Mouse (Mus musculus) splenic B cell, adult 2 months (primary cell): ENCODE measurements at regions not wholly inside any gene's neighbourhood (a gene's known extent, or its start where the extent isn't known, plus 50 kb on each side); places are given as distances from the start of the nearest gene placed in this dataset.
"Not testable (repeated sequence)": the region's sequence is repeated elsewhere in the genome, so short reads cannot be mapped to it uniquely, and the experiment has no call there.

Experiments
- DNase-seq: peaks from one replicate; pipeline ENCODE4 v3.0.0-alpha.2; 2011; ENCODE audit warnings: low read depth, low spot score
- H3K27me3 ChIP-seq: 2 replicates; pipeline ENCODE4 v1.6.1; 2012; ENCODE audit warnings: mild to moderate bottlenecking, low read length, moderate library complexity, mixed read lengths; ENCODE audit not compliant: control insufficient read depth, poor library complexity, insufficient read depth, severe bottlenecking
- H3K36me3 ChIP-seq: 2 replicates; pipeline ENCODE4 v1.6.1; 2012; ENCODE audit warnings: mild to moderate bottlenecking, low read length, moderate library complexity, mixed read lengths; ENCODE audit not compliant: control insufficient read depth, poor library complexity, insufficient read depth, severe bottlenecking

DNA sequence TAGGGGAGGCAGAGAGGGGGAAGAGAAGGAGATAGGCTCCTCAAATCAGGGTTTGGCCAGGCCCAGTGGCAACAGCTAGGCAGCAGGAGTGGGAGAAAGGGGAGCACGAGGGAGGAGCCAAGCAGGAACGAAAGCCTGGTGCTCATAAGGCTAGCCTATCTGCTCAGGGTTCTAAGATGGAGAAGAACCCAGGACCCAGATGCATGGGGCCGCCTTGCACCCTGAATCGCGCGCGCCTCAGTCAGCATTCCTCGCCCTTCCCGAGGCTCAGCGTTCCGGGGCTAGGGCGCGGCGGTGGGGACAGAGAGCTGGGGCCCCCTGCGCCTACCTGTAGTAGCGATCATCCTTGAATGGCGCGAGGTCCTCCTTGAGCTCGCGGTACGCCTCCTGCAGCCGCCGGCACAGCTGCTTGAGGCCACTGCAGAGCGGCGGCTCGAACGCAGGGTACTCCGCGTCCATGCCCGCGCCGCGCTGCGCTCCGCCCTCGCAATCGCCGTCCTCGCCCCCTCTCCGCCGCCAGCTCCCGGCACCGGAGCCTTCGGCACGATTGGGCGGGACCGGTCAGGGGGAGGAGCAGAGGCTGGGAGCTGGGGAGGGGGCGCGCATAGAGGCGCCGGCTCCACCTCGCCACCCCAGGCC lies 60.1 kb downstream of the Dynlt1b start:
- H3K27me3 ChIP-seq, DNase-seq, H3K36me3 ChIP-seq: not testable (repeated sequence)

GRCm38 (mm10) chr17:6490565-6490935 lies 60.6 kb downstream of the Dynlt1b start:
- not testable (repeated sequence) for H3K36me3 ChIP-seq, DNase-seq, H3K27me3 ChIP-seq

DNA sequence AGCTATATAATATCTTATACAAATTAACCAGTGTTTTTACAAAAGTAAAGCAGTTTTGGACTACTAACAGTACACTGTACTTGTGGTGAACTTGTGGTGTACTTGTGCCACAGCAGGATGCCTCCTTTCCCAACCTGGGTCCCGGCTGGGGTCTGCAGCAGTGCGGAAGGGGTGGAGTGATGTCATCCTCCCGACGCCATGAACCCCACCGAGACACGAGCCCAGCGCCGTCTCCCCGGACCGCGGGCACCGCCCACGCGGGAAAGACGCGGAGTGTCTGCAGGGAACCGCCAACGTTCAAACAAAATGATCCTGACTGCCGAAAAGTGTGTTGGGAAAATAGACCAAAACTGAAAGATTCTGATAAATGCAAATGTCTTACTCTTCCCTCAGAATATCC lies 62.6 kb downstream of the Dynlt1b start:
- not testable (repeated sequence) for H3K36me3 ChIP-seq, H3K27me3 ChIP-seq, DNase-seq

DNA sequence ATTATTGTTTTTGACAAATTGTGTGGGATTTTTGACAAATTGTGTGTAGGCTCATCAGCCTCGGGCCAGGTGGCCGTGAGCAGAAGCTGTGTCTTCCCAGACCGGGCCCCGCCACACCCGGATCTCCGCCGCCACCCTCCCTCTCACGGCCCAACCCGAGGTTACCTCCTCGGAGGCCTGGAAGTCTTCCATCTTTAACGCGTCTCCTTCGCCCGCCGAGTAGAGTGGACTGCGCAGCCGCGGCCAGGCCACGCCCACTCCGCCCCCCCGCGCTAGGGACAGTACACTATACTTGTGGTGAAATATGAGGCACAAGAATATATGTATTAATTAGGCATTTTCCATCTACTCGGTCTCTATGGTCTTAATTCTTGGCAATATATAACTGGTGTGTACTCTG lies 63.0 kb downstream of the Dynlt1b start:
- peak; percentile 31 for DNase-seq
- not testable (repeated sequence) for H3K36me3 ChIP-seq, H3K27me3 ChIP-seq

GRCm38 (mm10) chr17:6496491-6496890 lies 66.6 kb downstream of the Dynlt1b start:
- not testable (repeated sequence) for H3K36me3 ChIP-seq

GRCm38 (mm10) chr17:6502676-6503075 lies 72.8 kb downstream of the Dynlt1b start:
- DNase-seq, H3K27me3 ChIP-seq, H3K36me3 ChIP-seq: not testable (repeated sequence)

More at GRCm38 (mm10) chr17:6496491-6496890, 66.6 kb downstream of the Dynlt1b start:
- H3K27me3 ChIP-seq, DNase-seq: not testable (repeated sequence)

DNA sequence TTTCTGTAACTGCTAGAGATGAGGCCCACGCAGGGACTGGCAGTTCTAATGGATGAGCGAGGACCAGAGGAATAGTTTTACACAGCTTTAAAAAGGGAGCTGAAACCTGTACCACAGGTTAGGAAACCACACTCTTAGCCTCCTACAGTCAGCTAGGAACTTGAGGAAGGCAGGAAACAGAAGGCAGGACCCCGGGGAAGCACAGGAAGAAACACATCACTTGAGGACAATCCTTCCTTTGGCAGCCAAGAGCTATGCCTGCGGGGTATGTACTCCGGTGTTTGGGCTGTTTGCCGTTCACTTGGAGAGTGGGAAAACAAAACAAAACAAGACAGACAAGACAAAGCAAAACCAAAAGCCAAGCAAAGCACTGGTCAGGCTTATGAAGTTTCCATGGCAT lies 76.0 kb downstream of the Dynlt1b start:
- DNase-seq, H3K36me3 ChIP-seq, H3K27me3 ChIP-seq: not testable (repeated sequence)

- H3K27me3 ChIP-seq, H3K36me3 ChIP-seq, DNase-seq: not testable (repeated sequence)
Measured at GRCm38 (mm10) chr17:6515128-6515527, 85.2 kb downstream of the Dynlt1b start.

DNA sequence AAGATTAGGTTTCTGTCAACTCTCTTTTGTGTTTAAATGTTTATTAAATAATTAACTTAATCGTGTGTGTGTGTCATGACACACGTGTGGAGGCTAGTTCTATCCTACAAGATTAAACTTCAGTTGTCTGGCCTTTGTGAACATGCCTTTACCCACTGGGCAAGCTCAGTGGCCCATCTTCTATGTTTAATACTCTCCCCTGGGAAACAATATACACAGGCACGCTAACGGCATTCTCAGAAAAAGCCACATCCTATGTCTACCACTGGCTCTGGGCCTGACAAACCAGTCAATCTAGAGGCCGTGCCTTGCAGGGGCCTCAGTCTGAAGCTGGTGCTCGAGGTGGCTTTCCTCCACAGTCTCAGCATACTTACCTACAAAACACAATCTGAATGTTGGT lies 82.4 kb upstream of the Dynlt1c start:
- H3K36me3 ChIP-seq, H3K27me3 ChIP-seq, DNase-seq: not testable (repeated sequence)

- H3K36me3 ChIP-seq, DNase-seq, H3K27me3 ChIP-seq: not testable (repeated sequence)
Measured at GRCm38 (mm10) chr17:6520001-6520400, 81.5 kb upstream of the Dynlt1c start.

- H3K36me3 ChIP-seq, H3K27me3 ChIP-seq, DNase-seq: not testable (repeated sequence)
Measured at GRCm38 (mm10) chr17:6520751-6521150, 80.7 kb upstream of the Dynlt1c start.

- not testable (repeated sequence) for H3K36me3 ChIP-seq, DNase-seq, H3K27me3 ChIP-seq
Measured at GRCm38 (mm10) chr17:6522185-6522584, 79.3 kb upstream of the Dynlt1c start.

DNA sequence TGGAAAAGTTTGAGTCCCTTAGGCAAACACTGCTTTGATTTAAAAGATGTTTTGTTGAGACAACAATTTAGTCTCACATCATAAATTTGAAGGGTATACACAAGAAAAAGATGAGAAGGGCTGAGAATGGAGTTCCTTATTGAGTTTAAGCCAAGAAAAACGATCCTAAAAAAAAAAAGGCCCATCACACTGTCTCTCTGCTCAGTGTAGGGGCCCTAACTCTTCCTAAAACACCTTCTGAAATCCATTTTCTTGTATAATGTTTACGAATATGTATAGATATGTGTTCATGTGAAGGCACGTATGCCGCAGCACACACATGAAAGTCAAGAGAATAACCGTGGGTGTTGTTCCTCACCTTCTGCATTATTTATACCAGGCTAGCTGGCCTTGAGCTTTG lies 62.7 kb upstream of the Dynlt1c start:
- H3K36me3 ChIP-seq, DNase-seq, H3K27me3 ChIP-seq: not testable (repeated sequence)

DNA sequence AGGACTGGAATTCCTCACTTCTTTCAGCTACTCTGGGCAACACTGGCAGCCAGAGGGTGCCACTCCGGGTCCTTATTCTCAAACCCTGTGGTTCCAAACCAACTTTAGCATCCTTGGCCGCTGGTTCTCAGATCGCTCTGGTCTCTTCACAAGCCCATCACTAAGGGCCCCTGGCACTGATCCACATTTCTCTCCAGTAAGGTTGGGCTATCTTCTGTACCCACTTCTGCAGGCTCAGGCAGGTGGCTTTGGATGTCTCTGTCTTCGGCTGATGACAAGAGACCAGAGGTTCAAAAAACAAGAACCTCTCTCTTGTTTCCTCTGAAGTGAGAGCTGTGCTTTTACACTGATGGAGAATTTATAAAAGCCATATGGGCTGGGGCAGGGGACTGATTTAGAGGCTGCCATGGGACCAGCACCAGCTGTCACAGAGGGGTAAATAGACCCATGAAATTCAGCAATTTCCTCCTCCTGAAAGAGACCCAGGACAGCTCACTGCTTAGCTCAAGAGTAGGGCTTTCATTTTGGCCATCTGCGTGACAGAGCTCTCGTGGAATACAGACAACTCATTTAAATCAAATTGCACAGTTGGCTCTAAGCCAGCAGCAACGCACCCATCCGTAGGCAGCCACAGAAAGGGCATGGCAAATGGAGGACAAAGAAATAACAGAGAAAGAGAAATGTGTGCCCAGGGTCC lies 54.3 kb upstream of the Dynlt1c start:
- not testable (repeated sequence) for DNase-seq, H3K27me3 ChIP-seq, H3K36me3 ChIP-seq

DNA sequence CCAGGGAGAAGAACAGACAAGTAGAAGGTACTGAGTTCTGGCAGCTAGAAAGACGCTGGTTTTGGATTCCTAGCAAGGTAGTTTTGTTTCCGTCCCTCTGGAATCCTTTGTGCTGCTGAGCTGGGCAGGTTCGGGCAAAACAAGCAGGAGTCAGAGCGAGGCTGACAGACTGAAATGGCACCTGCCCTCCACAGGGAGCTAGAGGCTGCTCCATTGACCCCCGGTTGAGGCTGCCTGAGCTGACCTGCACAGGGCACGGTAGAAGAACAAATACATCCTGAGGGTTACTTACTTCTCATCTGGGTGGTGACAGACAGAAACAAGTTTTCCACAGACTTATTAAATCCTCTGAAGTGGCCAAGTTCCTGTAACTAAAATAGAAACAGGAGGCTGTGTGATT lies 53.5 kb upstream of the Dynlt1c start:
- not testable (repeated sequence) for H3K27me3 ChIP-seq, H3K36me3 ChIP-seq, DNase-seq
